Mouse (Mus musculus) heart, postnatal 0 days (tissue): ENCODE measurements around the gene Rab3c.

Experiments used
- CTCF ChIP-seq: IDR thresholded peaks from 2 replicates; pipeline ENCODE4 v1.5.1; 2016; ENCODE audit warnings: antibody characterized with exemption, control low read depth, low read depth
- EP300 ChIP-seq: IDR thresholded peaks from 2 replicates; pipeline ENCODE4 v1.6.1; 2016; ENCODE audit warnings: antibody characterized with exemption, low read depth

GRCm38 (mm10) chr13:110280028-110280562 lies 701 bp downstream of the Rab3c start:
- TF ChIP-seq CTCF (no peak), EP300 (no peak)
